Mouse (Mus musculus): ENCODE measurements at regions not wholly inside any gene's neighbourhood (a gene's known extent, or its start where the extent isn't known, plus 50 kb on each side); places are given as distances from the start of the nearest gene placed in this dataset.
"Not testable (repeated sequence)": the region's sequence is repeated elsewhere in the genome, so short reads cannot be mapped to it uniquely, and the experiment has no call there.

DNA sequence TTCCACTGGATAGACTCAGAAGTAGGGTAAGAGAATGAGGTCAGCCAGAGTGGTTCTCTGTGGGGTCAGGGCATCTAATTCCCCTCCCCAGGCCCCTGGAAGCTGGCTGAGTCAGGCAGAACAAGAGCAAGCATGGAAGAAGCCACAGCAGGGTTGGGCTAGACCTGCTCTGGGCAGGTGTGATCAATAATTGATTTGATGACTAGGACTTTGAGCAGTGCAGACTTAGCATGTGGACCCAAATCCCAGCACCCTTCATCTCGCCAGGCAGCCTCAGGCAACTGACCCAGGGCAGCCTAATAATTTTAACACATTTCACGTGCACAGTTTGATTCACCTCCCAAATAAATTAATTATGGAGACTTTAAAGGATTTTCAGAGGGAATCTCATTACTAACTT lies 67.2 kb downstream of the Qdpr start:
- DNase-seq, result no peak

GRCm38 (mm10) chr5:45378486-45378885 lies 71.5 kb downstream of the Qdpr start:
- DNase-seq, result no peak

GRCm38 (mm10) chr5:45373069-45373468 lies 77.0 kb downstream of the Qdpr start:
- DNase-seq, result no peak

GRCm38 (mm10) chr5:45368451-45368850 lies 81.6 kb downstream of the Qdpr start:
- DNase-seq, result peak; percentile 17 to 65

- DNase-seq, result no peak
Measured at GRCm38 (mm10) chr5:45360189-45360588, 89.8 kb downstream of the Qdpr start.

GRCm38 (mm10) chr5:45340411-45340810 lies 109.6 kb downstream of the Qdpr start:
- DNase-seq, result no peak

DNA sequence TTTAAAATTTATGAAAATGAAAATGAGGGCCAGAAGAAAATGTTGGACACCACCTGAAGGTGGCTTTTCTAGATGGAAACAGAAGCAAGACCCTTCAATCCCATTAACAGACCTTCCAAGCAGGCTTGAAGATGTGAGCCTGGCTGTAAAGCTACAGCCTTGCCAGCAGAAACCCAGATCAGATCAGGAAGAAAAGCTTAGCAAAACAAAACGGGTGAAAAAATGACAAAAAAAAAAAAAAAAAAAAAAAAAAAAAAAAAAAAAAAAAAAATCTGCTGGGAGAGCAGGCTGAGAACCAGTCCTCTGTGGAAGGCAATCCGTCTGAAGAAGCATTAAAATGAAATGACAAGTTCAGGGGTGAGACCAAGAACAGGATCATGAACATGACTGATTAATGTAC lies 113.2 kb downstream of the Qdpr start:
- DNase-seq, result no peak

DNA sequence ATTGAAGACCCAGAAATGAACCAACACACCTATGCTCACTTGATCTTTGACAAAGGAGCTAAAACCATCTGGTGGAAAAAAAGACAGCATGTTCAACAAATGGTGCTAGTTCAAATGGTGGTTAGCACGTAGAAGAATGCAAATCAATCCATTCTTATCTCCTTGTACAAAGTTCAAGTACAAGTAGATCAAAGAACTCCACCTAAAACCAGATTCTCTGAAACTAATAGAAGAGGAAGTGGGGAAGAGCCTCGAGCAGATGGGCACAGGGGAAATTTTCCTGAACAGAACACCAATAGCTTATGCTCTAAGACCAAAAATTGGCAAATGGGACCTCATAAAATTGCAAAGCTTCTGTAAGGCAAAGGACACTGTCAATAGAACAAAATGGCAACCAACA lies 125.6 kb downstream of the Qdpr start:
- DNase-seq, result not testable (repeated sequence)

DNA sequence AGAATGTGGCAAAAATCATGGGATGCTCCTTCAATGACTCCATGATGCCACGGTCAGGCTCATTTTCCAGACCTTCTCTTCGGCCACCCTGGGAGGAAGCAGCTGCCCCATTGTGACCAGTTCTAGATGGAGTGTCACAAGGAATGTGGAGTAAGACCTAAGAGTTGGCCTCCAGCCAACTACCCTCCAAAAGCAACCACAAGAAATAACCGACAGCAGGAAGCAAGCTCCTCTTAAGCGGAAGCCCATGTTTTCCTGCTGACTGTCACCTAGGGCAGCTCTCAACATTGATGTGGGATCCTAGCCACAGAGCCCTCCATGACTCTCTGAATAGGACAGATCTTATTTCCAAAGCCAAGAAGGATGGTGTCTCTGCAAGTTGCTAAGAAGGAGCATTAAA lies 126.5 kb downstream of the Qdpr start:
- peak; percentile 7 to 22 for DNase-seq

GRCm38 (mm10) chr5:45318026-45318425 lies 132.0 kb downstream of the Qdpr start:
- no peak for DNase-seq

DNA sequence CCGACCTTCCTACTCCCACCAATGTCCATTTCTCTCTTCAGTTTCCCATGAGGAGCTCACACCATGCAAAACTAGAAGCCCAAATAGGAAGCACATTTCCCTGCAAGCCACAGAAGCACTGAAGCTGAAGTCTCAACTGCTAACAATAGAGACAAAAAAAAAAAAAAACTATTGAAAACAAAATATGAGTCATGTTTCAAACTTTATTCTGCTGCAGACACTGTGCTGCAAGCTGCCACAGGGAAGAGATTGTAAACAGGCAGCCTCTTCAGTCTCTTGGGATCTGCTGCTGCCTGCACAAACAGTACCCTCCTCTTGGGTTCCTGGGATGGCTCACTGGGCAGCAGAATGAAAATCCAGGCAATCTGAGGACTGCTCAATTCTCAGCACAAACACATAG lies 148.9 kb downstream of the Qdpr start:
- no peak for DNase-seq

- no peak for DNase-seq
Measured at GRCm38 (mm10) chr5:45298872-45299271, 151.2 kb downstream of the Qdpr start.

GRCm38 (mm10) chr5:45295134-45295533 lies 154.9 kb downstream of the Qdpr start:
- DNase-seq, result no peak

DNA sequence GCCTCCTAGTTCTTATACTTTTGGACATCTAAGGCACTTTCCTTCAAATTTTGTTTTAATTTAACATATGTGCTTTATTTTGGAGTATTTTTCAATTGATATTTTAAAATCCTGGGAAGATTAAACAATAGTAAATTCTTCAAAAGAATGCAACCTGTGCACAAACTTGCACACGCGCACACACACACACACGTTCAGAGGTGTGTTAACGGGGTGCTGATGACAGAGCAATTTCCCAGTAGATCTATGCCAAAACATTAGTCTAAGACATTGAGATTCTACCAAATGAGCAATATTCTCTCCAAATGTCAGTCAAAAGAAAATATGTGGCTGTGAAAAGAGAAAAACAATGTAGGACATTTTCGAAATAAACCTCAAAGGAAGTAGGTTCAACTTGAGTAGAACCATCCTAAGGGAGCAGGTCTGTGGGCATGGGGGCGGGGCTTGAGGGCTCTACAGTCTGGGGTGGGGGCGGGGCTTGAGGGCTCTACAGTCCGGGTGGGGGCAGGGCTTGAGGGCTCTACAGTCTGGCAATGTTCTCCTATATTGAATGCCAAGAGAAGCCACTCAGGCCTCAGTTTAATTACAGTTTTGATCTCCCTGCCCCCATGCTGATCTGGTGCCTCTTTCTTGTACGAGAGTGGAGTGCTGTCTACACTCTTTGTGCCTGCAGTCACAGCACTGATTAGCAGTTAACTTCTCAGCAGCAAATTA lies 157.0 kb downstream of the Qdpr start:
- peak in 1 of 2 experiments; percentile 24 for DNase-seq

DNA sequence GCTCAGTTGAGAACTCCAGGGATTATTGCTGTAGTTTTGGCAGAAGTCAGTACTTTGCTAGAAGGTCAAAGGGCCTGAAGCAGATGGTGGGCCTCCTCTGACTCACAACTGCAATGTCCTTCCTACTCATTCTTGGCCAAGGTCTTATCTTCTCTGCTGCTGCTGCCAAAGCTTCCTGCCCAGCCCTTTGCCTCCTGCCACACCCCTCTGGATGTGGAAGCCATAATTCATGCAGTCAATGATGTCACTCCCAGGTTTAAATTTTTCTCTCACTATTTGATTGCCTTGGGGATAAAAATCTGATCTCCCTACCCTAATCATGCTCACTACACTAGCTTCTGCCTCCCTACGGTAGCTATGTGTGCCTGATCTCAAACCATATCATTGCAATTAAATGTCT lies 157.7 kb downstream of the Qdpr start:
- DNase-seq, result peak; percentile 53 to 75

DNA sequence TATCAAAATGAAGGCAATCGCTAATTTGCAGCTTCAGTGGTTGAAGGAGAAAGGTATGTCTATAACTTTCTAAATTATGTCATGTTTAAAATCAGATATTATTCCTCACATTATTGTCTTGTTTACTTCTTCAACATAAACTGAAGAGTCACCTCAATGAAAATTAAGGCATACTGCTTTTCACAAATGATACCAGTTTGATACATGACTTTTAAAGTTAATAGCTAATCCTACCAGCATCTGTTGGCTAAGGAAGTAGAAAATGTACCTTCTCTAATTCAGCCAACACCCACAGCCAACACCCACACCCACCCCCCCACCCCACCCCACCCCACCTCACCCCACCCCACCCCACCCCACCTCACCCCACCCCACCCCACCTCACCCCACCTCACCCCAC lies 158.3 kb downstream of the Qdpr start:
- DNase-seq, result no peak

DNA sequence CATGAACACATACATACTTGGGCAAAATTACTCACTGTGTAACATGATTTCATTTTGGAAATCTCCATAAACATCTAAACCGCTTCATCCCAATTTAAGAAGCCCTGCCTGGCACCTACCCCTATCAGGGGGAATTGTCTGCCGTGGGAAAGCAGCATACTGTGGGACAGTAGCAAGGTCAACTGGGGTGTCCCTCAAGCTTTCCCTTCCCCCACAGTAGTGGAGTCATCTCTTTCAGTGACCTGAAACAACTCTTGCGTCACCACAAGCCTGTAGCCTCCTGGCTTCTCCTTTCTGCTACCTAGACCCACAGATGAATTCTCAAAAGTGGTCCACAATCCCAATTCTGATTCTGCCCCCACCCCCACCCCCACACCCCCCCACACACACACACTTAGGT lies 158.8 kb downstream of the Qdpr start:
- DNase-seq, result no peak

DNA sequence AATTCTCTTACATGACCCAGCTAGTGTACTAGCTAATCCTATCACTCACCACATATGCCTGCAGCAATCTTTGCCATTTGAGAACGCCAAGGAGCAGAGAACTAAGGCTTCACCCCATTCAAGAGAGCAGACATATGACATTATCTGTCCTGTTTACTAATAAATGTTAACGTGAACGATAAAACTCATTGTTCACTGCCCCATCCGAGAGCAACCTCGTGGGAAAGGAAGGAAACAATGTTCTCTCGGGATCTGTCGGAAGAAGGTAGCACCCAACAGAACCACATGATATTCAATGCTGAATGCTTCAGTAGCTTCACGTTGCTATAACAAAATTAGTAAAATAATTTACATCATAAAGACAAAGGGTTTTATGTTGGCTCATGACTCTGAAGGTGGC lies 163.6 kb downstream of the Qdpr start:
- DNase-seq, result no peak

GRCm38 (mm10) chr5:45284680-45285079 lies 165.4 kb downstream of the Qdpr start:
- no peak for DNase-seq

DNA sequence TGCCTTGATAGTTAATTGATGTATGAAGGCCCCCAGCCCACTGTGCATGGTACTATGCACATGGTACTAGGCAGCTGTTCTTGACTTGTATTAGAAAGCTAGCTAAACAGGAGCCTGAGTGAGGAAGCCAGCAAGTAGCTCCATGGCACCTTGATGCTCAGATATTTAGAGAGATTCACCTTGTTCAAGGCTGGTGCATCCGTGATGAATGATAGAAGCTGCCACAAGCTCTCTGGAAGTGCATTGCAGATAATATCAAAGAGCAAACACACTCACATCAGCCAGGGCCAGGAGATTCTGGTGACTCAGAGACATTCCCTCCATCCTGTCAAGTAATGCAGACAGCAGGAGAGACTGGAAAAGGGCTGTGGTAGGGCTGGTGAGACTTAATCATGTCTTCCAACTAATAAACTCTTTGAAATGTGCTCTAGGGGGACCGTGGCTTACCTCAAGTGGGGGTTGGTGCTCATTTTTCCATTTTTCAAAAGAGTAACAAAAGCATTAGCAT lies 166.1 kb downstream of the Qdpr start:
- DNase-seq, result no peak

GRCm38 (mm10) chr5:45282207-45282930 lies 167.7 kb downstream of the Qdpr start:
- no peak for DNase-seq

GRCm38 (mm10) chr5:45278571-45278970 lies 171.5 kb downstream of the Qdpr start:
- peak; percentile 64 to 87 for DNase-seq

GRCm38 (mm10) chr5:45278005-45278432 lies 172.0 kb downstream of the Qdpr start:
- no peak for DNase-seq

DNA sequence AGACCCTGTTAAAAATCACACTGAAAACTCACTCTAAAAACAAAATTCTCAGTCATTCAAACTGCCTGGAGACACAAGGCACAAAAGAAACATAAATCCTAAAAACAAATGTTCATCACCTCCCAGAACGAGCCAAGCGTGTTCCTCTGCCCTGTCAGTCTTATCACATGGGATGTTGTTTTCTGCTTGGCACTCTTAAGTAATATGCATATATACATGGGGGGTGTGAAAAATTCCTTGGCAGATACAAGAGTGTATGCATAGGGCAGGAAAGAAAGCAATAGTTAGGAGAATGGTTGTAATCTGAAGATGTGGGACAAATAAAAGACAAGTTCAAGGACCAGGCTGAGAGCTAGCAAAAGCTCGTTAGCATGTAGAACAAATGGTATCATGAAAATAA lies 179.4 kb downstream of the Qdpr start:
- DNase-seq, result no peak
